Mouse (Mus musculus) heart, embryonic 12.5 days (tissue): ENCODE data around the gene Fam172a. TPM values are rescaled to one million over a fixed set of nuclear protein-coding genes. Genes with fewer than 3 reads are reported as not detected.

Experiments used
- ATAC-seq: fragments of 200-750 bp; cut with Nextera tagmentation; 2 replicates; pipeline ENCODE4 v1.8.0; 2017; ENCODE audit warnings: moderate TSS enrichment, moderate library complexity; ENCODE audit not compliant: insufficient number of reproducible peaks, low FRiP score
- H3K27ac ChIP-seq: fragments of 300-500 bp; sonication (generic); 2 replicates; pipeline ENCODE4 v1.5.1; 2016; ENCODE audit warnings: mild to moderate bottlenecking, moderate library complexity; ENCODE audit not compliant: poor library complexity, severe bottlenecking
- H3K27me3 ChIP-seq: fragments of 300-500 bp; sonication (generic); replicated peaks from 2 replicates; pipeline ENCODE4 v1.6.1; 2016; ENCODE audit warnings: mild to moderate bottlenecking, moderate library complexity
- H3K36me3 ChIP-seq: fragments of 300-500 bp; sonication (generic); 2 replicates; pipeline ENCODE4 v1.6.1; 2016; ENCODE audit warnings: mild to moderate bottlenecking, moderate library complexity
- H3K4me1 ChIP-seq: fragments of 300-500 bp; sonication (generic); replicated peaks from 2 replicates; pipeline ENCODE4 v1.6.1; 2016; ENCODE audit warnings: mild to moderate bottlenecking
- H3K4me2 ChIP-seq: fragments of 300-500 bp; sonication (generic); 2 replicates; pipeline ENCODE4 v1.6.1; 2016; ENCODE audit warnings: mild to moderate bottlenecking, moderate library complexity
- H3K4me3 ChIP-seq: fragments of 300-500 bp; sonication (generic); 2 replicates; pipeline ENCODE4 v1.5.1; 2016; ENCODE audit warnings: mild to moderate bottlenecking
- H3K9ac ChIP-seq: fragments of 300-500 bp; sonication (generic); 2 replicates; pipeline ENCODE4 v1.6.1; 2016; ENCODE audit warnings: mild to moderate bottlenecking, moderate library complexity
- H3K9me3 ChIP-seq: fragments of 300-500 bp; sonication (generic); replicated peaks from 2 replicates; pipeline ENCODE4 v1.6.1; 2016; ENCODE audit warnings: mild to moderate bottlenecking, moderate library complexity
- WGBS: fragments of 180-500 bp; shearing (Covaris S2); methylation state at CpG from one replicate; pipeline ENCODE4 v1.1.7; 2016; 5-methylcytosine and 5-hydroxymethylcytosine counted together
- polyA plus RNA-seq: library from polyadenylated mRNA; unstranded; fragments of >200 nt; fragmentation: Nextera tagmentation; extraction: Ambion mirVana; gene quantifications from 2 replicates; pipeline ENCODE4 v1.2.1, GENCODE M21; 2016

Fam172a gene
- polyA plus RNA-seq, 1 experiment from 2014 or later = 22.5 TPM

- WGBS = 66% methylated on average over 3 of the region's 3 CpGs
- no peak overlapping the region for H3K4me3 ChIP-seq
- ATAC-seq = no peak
These were observed 274.4 kb downstream of the Fam172a start for GRCm38 (mm10) chr13:77976248-77976647.

GRCm38 (mm10) chr13:77977121-77977520 is 275.3 kb downstream of the Fam172a start:
- H3K4me1 ChIP-seq = no peaks in the 10 kb centered on the region
- H3K27me3 ChIP-seq = no peaks in the 10 kb centered on the region
- no peak overlapping the region for H3K4me2 ChIP-seq
- no peaks in the 10 kb centered on the region for H3K36me3 ChIP-seq
- no peaks in the 10 kb centered on the region for H3K9me3 ChIP-seq
- 91% methylated on average over 1 of the region's 1 CpGs for WGBS
- no peak overlapping the region for H3K9ac ChIP-seq
- no peak overlapping the region for H3K27ac ChIP-seq
- no peak for ATAC-seq
- H3K4me3 ChIP-seq = no peak overlapping the region

More at GRCm38 (mm10) chr13:77976248-77976647, 274.4 kb downstream of the Fam172a start:
- H3K27me3 ChIP-seq = no peaks in the 10 kb centered on the region
- H3K9ac ChIP-seq = no peak overlapping the region
- no peaks in the 10 kb centered on the region for H3K36me3 ChIP-seq
- H3K27ac ChIP-seq = no peak overlapping the region
- H3K9me3 ChIP-seq = no peaks in the 10 kb centered on the region
- H3K4me2 ChIP-seq = no peak overlapping the region
- H3K4me1 ChIP-seq = no peaks in the 10 kb centered on the region

GRCm38 (mm10) chr13:77982105-77982851 is 280.4 kb downstream of the Fam172a start:
- H3K9me3 ChIP-seq = no peaks in the 10 kb centered on the region
- no peaks in the 10 kb centered on the region for H3K4me1 ChIP-seq
- H3K4me2 ChIP-seq = no peak overlapping the region
- H3K9ac ChIP-seq = no peak overlapping the region
- no peak overlapping the region for H3K4me3 ChIP-seq
- no peaks in the 10 kb centered on the region for H3K36me3 ChIP-seq
- no peak overlapping the region for H3K27ac ChIP-seq
- no peaks in the 10 kb centered on the region for H3K27me3 ChIP-seq
- no peak for ATAC-seq
- 26% methylated on average over 5 of the region's 5 CpGs for whole genome bisulfite sequencing

GRCm38 (mm10) chr13:77982852-77983202 is 281.0 kb downstream of the Fam172a start:
- H3K9me3 ChIP-seq = no peaks in the 10 kb centered on the region
- no peaks in the 10 kb centered on the region for H3K36me3 ChIP-seq
- no peak overlapping the region for H3K9ac ChIP-seq
- H3K27ac ChIP-seq = no peak overlapping the region
- H3K4me2 ChIP-seq = no peak overlapping the region
- no peak for ATAC-seq
- H3K4me1 ChIP-seq = no peaks in the 10 kb centered on the region
- 61% methylated on average over 2 of the region's 2 CpGs for WGBS
- no peaks in the 10 kb centered on the region for H3K27me3 ChIP-seq
- H3K4me3 ChIP-seq = no peak overlapping the region

GRCm38 (mm10) chr13:77991189-77991886 is 289.5 kb downstream of the Fam172a start:
- H3K27ac ChIP-seq = peak overlapping the region; percentile 21; the same call in 1 of the 2 replicates

GRCm38 (mm10) chr13:78004649-78005048 is 302.8 kb downstream of the Fam172a start:
- no peak for ATAC-seq
- no peaks in the 10 kb centered on the region for H3K4me1 ChIP-seq
- WGBS = 75% methylated on average over 4 of the region's 4 CpGs
- H3K9ac ChIP-seq = no peak overlapping the region
- H3K27ac ChIP-seq = no peak overlapping the region
- H3K27me3 ChIP-seq = no peaks in the 10 kb centered on the region
- no peaks in the 10 kb centered on the region for H3K36me3 ChIP-seq
- no peaks in the 10 kb centered on the region for H3K9me3 ChIP-seq
- H3K4me2 ChIP-seq = no peak overlapping the region
- no peak overlapping the region for H3K4me3 ChIP-seq

More at GRCm38 (mm10) chr13:77991189-77991886, 289.5 kb downstream of the Fam172a start:
- WGBS = 65% methylated on average over 5 of the region's 5 CpGs
- H3K4me1 ChIP-seq = no peaks in the 10 kb centered on the region
- no peaks in the 10 kb centered on the region for H3K27me3 ChIP-seq
- H3K9ac ChIP-seq = no peak overlapping the region
- H3K4me3 ChIP-seq = no peak overlapping the region
- H3K4me2 ChIP-seq = no peak overlapping the region
- H3K36me3 ChIP-seq = no peaks in the 10 kb centered on the region
- no peaks in the 10 kb centered on the region for H3K9me3 ChIP-seq
- ATAC-seq = peak; percentile 66

GRCm38 (mm10) chr13:78005344-78005743 is 303.5 kb downstream of the Fam172a start:
- H3K4me1 ChIP-seq = no peaks in the 10 kb centered on the region
- ATAC-seq = no peak
- H3K9ac ChIP-seq = no peak overlapping the region
- no peaks in the 10 kb centered on the region for H3K27me3 ChIP-seq
- no peak overlapping the region for H3K4me3 ChIP-seq
- no peak overlapping the region for H3K4me2 ChIP-seq
- H3K9me3 ChIP-seq = no peaks in the 10 kb centered on the region
- 65% methylated on average over 3 of the region's 3 CpGs for WGBS
- no peaks in the 10 kb centered on the region for H3K36me3 ChIP-seq
- H3K27ac ChIP-seq = no peak overlapping the region

- H3K27ac ChIP-seq = no peak overlapping the region
These were observed 308.3 kb downstream of the Fam172a start for GRCm38 (mm10) chr13:78010176-78010575.

GRCm38 (mm10) chr13:78024683-78025294 is 323.0 kb downstream of the Fam172a start, which contains the start of gene Pou5f2:
Gene Pou5f2, plus strand, starts transcription at chr13:78024902.
- Histone ChIP-seq H3K9me3 (no peaks in the 10 kb centered on the region), H3K36me3 (no peaks in the 10 kb centered on the region), H3K27me3 (no peaks in the 10 kb centered on the region), H3K4me3 (no peak within 1 kb of the TSS), H3K27ac (no peak within 1 kb of the TSS), H3K4me2 (no peak within 1 kb of the TSS), H3K9ac (no peak within 1 kb of the TSS), H3K4me1 (no peaks in the 10 kb centered on the region)
- WGBS = 46% methylated on average over 15 of the region's 15 CpGs
- ATAC-seq = no peak; the same call in 1 of the 2 replicates

More at GRCm38 (mm10) chr13:78010176-78010575, 308.3 kb downstream of the Fam172a start:
- H3K27me3 ChIP-seq = no peaks in the 10 kb centered on the region
- no peaks in the 10 kb centered on the region for H3K9me3 ChIP-seq
- no peak for ATAC-seq
- 74% methylated on average over 1 of the region's 1 CpGs for WGBS
- no peaks in the 10 kb centered on the region for H3K4me1 ChIP-seq
- no peaks in the 10 kb centered on the region for H3K36me3 ChIP-seq
- H3K4me2 ChIP-seq = no peak overlapping the region
- no peak overlapping the region for H3K4me3 ChIP-seq
- H3K9ac ChIP-seq = no peak overlapping the region

- WGBS = 46% methylated on average over 1 of the region's 1 CpGs
- no peak overlapping the region for H3K27ac ChIP-seq
- no peak overlapping the region for H3K4me2 ChIP-seq
- H3K4me1 ChIP-seq = 0 out of 2 replicates have a peak, but pooled peaks cover 2% of the 10 kb centered on the region
- no peaks in the 10 kb centered on the region for H3K27me3 ChIP-seq
- H3K9me3 ChIP-seq = no peaks in the 10 kb centered on the region
- H3K9ac ChIP-seq = no peak overlapping the region
- no peak overlapping the region for H3K4me3 ChIP-seq
- no peaks in the 10 kb centered on the region for H3K36me3 ChIP-seq
- no peak for ATAC-seq
These were observed 331.0 kb downstream of the Fam172a start for GRCm38 (mm10) chr13:78032821-78033220.

- Histone ChIP-seq H3K4me1 (0 out of 2 replicates have a peak, but pooled peaks cover 4% of the 10 kb centered on the region), H3K27ac (no peak overlapping the region), H3K9me3 (no peaks in the 10 kb centered on the region), H3K4me3 (no peak overlapping the region), H3K9ac (no peak overlapping the region), H3K4me2 (no peak overlapping the region), H3K36me3 (no peaks in the 10 kb centered on the region), H3K27me3 (no peaks in the 10 kb centered on the region)
- 52% methylated on average over 1 of the region's 1 CpGs for WGBS
- ATAC-seq = no peak
These were observed 335.4 kb downstream of the Fam172a start for GRCm38 (mm10) chr13:78037203-78037602.
